Mouse (Mus musculus): ENCODE measurements around the gene Znrf3. TPM values are rescaled to one million over a fixed set of nuclear protein-coding genes. Genes with fewer than 3 reads are reported as not detected.

Gene Znrf3
- polyA plus RNA-seq, 1 experiment from 2014 or later = 3.5 TPM

GRCm38 (mm10) chr11:5277307-5277971, 167.2 kb downstream of the Znrf3 start:
- H3K36me3 ChIP-seq (ENCODE audit: control insufficient read depth, insufficient read depth) = peaks cover 21% of the 10 kb centered on the region; the same call in 1 of the 2 replicates
- ATAC-seq = no peak
- H3K9me3 ChIP-seq (ENCODE audit: control insufficient read depth) = no peaks in the 10 kb centered on the region

GRCm38 (mm10) chr11:5275216-5275615, 169.4 kb downstream of the Znrf3 start:
- H3K4me2 ChIP-seq (replicated peaks; ENCODE audit: low read depth) = no peak overlapping the region
- ATAC-seq = no peak
- no peaks in the 10 kb centered on the region for H3K27me3 ChIP-seq (replicated peaks; ENCODE audit: control insufficient read depth, insufficient read depth, low read length)
- no peaks in the 10 kb centered on the region for H3K9me3 ChIP-seq (ENCODE audit: control insufficient read depth)
- TF ChIP-seq CTCF (IDR thresholded peaks at IDR 0.05; ENCODE audit: low read depth) = no peak
- H3K36me3 ChIP-seq (ENCODE audit: control insufficient read depth, insufficient read depth) = peaks cover under 1% of the 10 kb centered on the region; the same call in 1 of the 2 replicates
- H3K27ac ChIP-seq (ENCODE audit: low read depth, low read length) = no peak overlapping the region
- 73% methylated on average over 4 of the region's 4 CpGs for WGBS
- no peak overlapping the region for H3K4me3 ChIP-seq (ENCODE audit: low read depth, low read length)
- no peaks in the 10 kb centered on the region for H3K4me1 ChIP-seq (replicated peaks; ENCODE audit: control insufficient read depth, insufficient read depth, low read length)
- no peak overlapping the region for H3K9ac ChIP-seq (ENCODE audit: low read depth, low read length)

More at GRCm38 (mm10) chr11:5277307-5277971, 167.2 kb downstream of the Znrf3 start:
- WGBS = 81% methylated on average over 5 of the region's 5 CpGs
- Histone ChIP-seq H3K4me2 (replicated peaks; ENCODE audit: low read depth) (no peak overlapping the region), H3K4me1 (replicated peaks; ENCODE audit: control insufficient read depth, insufficient read depth, low read length) (no peaks in the 10 kb centered on the region), H3K9ac (ENCODE audit: low read depth, low read length) (no peak overlapping the region), H3K4me3 (ENCODE audit: low read depth, low read length) (no peak overlapping the region), H3K27me3 (replicated peaks; ENCODE audit: control insufficient read depth, insufficient read depth, low read length) (no peaks in the 10 kb centered on the region), H3K27ac (ENCODE audit: low read depth, low read length) (no peak overlapping the region)
- TF ChIP-seq CTCF (IDR thresholded peaks at IDR 0.05; ENCODE audit: low read depth) = no peak

GRCm38 (mm10) chr11:5272536-5273234, 172.0 kb downstream of the Znrf3 start:
- no peaks in the 10 kb centered on the region for H3K4me1 ChIP-seq (replicated peaks; ENCODE audit: control insufficient read depth, insufficient read depth, low read length)
- no peak for TF ChIP-seq CTCF (IDR thresholded peaks at IDR 0.05; ENCODE audit: low read depth)
- H3K9ac ChIP-seq (ENCODE audit: low read depth, low read length) = no peak overlapping the region
- no peaks in the 10 kb centered on the region for H3K27me3 ChIP-seq (replicated peaks; ENCODE audit: control insufficient read depth, insufficient read depth, low read length)
- ATAC-seq = no peak
- no peaks in the 10 kb centered on the region for H3K9me3 ChIP-seq (ENCODE audit: control insufficient read depth)
- no peak overlapping the region for H3K4me3 ChIP-seq (ENCODE audit: low read depth, low read length)
- no peaks in the 10 kb centered on the region for H3K36me3 ChIP-seq (ENCODE audit: control insufficient read depth, insufficient read depth)
- WGBS = 71% methylated on average over 9 of the region's 9 CpGs
- no peak overlapping the region for H3K4me2 ChIP-seq (replicated peaks; ENCODE audit: low read depth)
- H3K27ac ChIP-seq (ENCODE audit: low read depth, low read length) = no peak overlapping the region

- no peak for TF ChIP-seq CTCF (IDR thresholded peaks at IDR 0.05; ENCODE audit: low read depth)
- whole genome bisulfite sequencing = 57% methylated on average over 4 of the region's 4 CpGs
Observed at GRCm38 (mm10) chr11:5272066-5272360, 172.6 kb downstream of the Znrf3 start.

GRCm38 (mm10) chr11:5271274-5272065, 173.2 kb downstream of the Znrf3 start:
- 57% methylated on average over 9 of the region's 9 CpGs for WGBS

More at GRCm38 (mm10) chr11:5272066-5272360, 172.6 kb downstream of the Znrf3 start:
- H3K27ac ChIP-seq (ENCODE audit: low read depth, low read length) = no peak overlapping the region
- no peaks in the 10 kb centered on the region for H3K36me3 ChIP-seq (ENCODE audit: control insufficient read depth, insufficient read depth)
- no peak for ATAC-seq
- no peaks in the 10 kb centered on the region for H3K4me1 ChIP-seq (replicated peaks; ENCODE audit: control insufficient read depth, insufficient read depth, low read length)
- H3K4me2 ChIP-seq (replicated peaks; ENCODE audit: low read depth) = no peak overlapping the region
- no peaks in the 10 kb centered on the region for H3K27me3 ChIP-seq (replicated peaks; ENCODE audit: control insufficient read depth, insufficient read depth, low read length)
- H3K4me3 ChIP-seq (ENCODE audit: low read depth, low read length) = no peak overlapping the region
- H3K9ac ChIP-seq (ENCODE audit: low read depth, low read length) = no peak overlapping the region
- no peaks in the 10 kb centered on the region for H3K9me3 ChIP-seq (ENCODE audit: control insufficient read depth)

GRCm38 (mm10) chr11:5269846-5270461, 174.7 kb downstream of the Znrf3 start:
- TF ChIP-seq CTCF (IDR thresholded peaks at IDR 0.05; ENCODE audit: low read depth) = no peak
- H3K9me3 ChIP-seq (ENCODE audit: control insufficient read depth) = no peaks in the 10 kb centered on the region
- H3K4me2 ChIP-seq (replicated peaks; ENCODE audit: low read depth) = no peak overlapping the region
- WGBS = 88% methylated on average over 8 of the region's 8 CpGs
- no peak for ATAC-seq
- no peaks in the 10 kb centered on the region for H3K4me1 ChIP-seq (replicated peaks; ENCODE audit: control insufficient read depth, insufficient read depth, low read length)
- no peak overlapping the region for H3K4me3 ChIP-seq (ENCODE audit: low read depth, low read length)
- H3K27ac ChIP-seq (ENCODE audit: low read depth, low read length) = no peak overlapping the region
- H3K27me3 ChIP-seq (replicated peaks; ENCODE audit: control insufficient read depth, insufficient read depth, low read length) = no peaks in the 10 kb centered on the region
- H3K36me3 ChIP-seq (ENCODE audit: control insufficient read depth, insufficient read depth) = no peaks in the 10 kb centered on the region
- H3K9ac ChIP-seq (ENCODE audit: low read depth, low read length) = no peak overlapping the region

More at GRCm38 (mm10) chr11:5271274-5272065, 173.2 kb downstream of the Znrf3 start:
- no peak for ATAC-seq
- TF ChIP-seq CTCF (IDR thresholded peaks at IDR 0.05; ENCODE audit: low read depth) = no peak
- H3K27me3 ChIP-seq (replicated peaks; ENCODE audit: control insufficient read depth, insufficient read depth, low read length) = no peaks in the 10 kb centered on the region
- H3K27ac ChIP-seq (ENCODE audit: low read depth, low read length) = no peak overlapping the region
- no peak overlapping the region for H3K4me3 ChIP-seq (ENCODE audit: low read depth, low read length)
- H3K4me1 ChIP-seq (replicated peaks; ENCODE audit: control insufficient read depth, insufficient read depth, low read length) = no peaks in the 10 kb centered on the region
- no peak overlapping the region for H3K4me2 ChIP-seq (replicated peaks; ENCODE audit: low read depth)
- no peaks in the 10 kb centered on the region for H3K36me3 ChIP-seq (ENCODE audit: control insufficient read depth, insufficient read depth)
- no peak overlapping the region for H3K9ac ChIP-seq (ENCODE audit: low read depth, low read length)
- H3K9me3 ChIP-seq (ENCODE audit: control insufficient read depth) = no peaks in the 10 kb centered on the region

Data from intestine, postnatal 0 days (tissue).